Mouse (Mus musculus) neural tube, embryonic 11.5 days (tissue): ENCODE results near the gene Naa38. TPM values are rescaled to one million over a fixed set of nuclear protein-coding genes. Genes with fewer than 3 reads are reported as not detected.

Experiments
- ATAC-seq: fragments of 200-750 bp; cut with Nextera tagmentation; 2 replicates; pipeline ENCODE4 v1.8.0; 2017; ENCODE audit warnings: moderate number of reproducible peaks, mild to moderate bottlenecking, moderate TSS enrichment, moderate library complexity; ENCODE audit not compliant: insufficient read depth, low FRiP score, low TSS enrichment
- DNase-seq: peaks from one replicate; pipeline ENCODE4 v3.0.0-alpha.2; 2015; ENCODE audit warnings: low spot score
- H3K27ac ChIP-seq: fragments of 300-500 bp; sonication (generic); 2 replicates; pipeline ENCODE4 v1.5.1; 2014; ENCODE audit warnings: low read depth, mild to moderate bottlenecking, low read length
- H3K27me3 ChIP-seq: fragments of 300-500 bp; sonication (generic); 2 replicates; pipeline ENCODE4 v1.6.1; 2014; ENCODE audit warnings: mild to moderate bottlenecking, low read length, mixed read lengths; ENCODE audit not compliant: control insufficient read depth, insufficient read depth
- H3K36me3 ChIP-seq: fragments of 300-500 bp; sonication (generic); 2 replicates; pipeline ENCODE4 v1.6.1; 2014; ENCODE audit warnings: mild to moderate bottlenecking, low read length, moderate library complexity, mixed read lengths; ENCODE audit not compliant: control insufficient read depth, insufficient read depth
- H3K4me1 ChIP-seq: fragments of 300-500 bp; sonication (generic); 2 replicates; pipeline ENCODE4 v1.6.1; 2014; ENCODE audit warnings: low read length, mixed read lengths; ENCODE audit not compliant: control insufficient read depth, insufficient read depth
- H3K4me2 ChIP-seq: fragments of 300-500 bp; sonication (generic); 2 replicates; pipeline ENCODE4 v1.6.1; 2014; ENCODE audit warnings: low read depth, mild to moderate bottlenecking, moderate library complexity
- H3K4me3 ChIP-seq: fragments of 300-500 bp; sonication (generic); 2 replicates; pipeline ENCODE4 v1.5.1; 2014; ENCODE audit warnings: low read depth, low read length
- H3K9ac ChIP-seq: fragments of 300-500 bp; sonication (generic); 2 replicates; pipeline ENCODE4 v1.6.1; 2014; ENCODE audit warnings: mild to moderate bottlenecking, low read length
- H3K9me3 ChIP-seq: fragments of 300-500 bp; sonication (generic); 2 replicates; pipeline ENCODE4 v1.6.1; 2016; ENCODE audit warnings: low read length; ENCODE audit not compliant: control insufficient read depth
- WGBS: fragments of 180-500 bp; shearing (Covaris S2); extraction: QIAGEN DNeasy Blood & Tissue Kit; methylation state at CpG from one replicate; pipeline ENCODE4 v1.1.7; 2014; 5-methylcytosine and 5-hydroxymethylcytosine counted together
- polyA plus RNA-seq: library from polyadenylated mRNA; unstranded; fragments of >200 nt; fragmentation: Nextera tagmentation; extraction: Ambion mirVana; gene quantifications from 2 replicates; pipeline ENCODE4 v1.2.1, GENCODE M21; 2014

Gene Naa38
- polyA plus RNA-seq, 1 experiment from 2014 or later: 125 TPM

DNA sequence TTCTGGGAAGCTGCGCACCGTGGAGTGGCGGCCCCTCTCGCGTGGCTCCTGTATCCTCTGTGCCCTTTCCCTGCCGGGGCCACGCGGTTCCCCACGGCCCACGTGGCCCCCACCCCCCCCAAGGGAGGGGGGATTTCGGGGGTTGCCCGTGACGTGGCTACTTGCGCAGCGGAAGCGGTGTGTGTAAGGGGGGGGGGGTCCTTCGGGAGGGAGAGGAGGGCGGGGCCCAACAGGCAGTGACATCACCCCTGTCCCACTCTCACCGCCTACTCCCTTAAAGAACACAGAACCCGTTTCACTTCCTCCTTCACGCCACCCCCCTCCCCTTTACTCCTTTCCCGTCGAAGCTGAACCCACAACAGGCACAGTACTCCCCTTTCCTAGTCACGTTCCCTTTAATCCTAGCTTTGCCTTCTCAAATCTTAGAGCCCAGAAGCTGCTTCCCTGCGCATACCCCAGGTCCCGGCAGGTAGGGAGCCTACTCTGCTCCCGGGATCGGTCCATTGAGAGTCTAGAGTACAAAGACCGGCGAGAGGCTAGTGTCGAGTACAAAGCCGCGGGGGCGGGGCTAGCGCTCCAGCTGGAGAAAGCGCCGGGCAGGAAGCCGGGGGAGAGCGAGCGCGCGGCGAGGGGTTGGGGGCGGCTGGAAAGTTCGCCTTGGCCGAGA is 14.2 kb downstream of the Naa38 start:
- H3K9ac ChIP-seq: peak overlapping the region; percentile 74
- no peaks in the 10 kb centered on the region for H3K27me3 ChIP-seq
- H3K36me3 ChIP-seq: peaks cover 31% of the 10 kb centered on the region
- peaks cover 40% of the 10 kb centered on the region for H3K4me1 ChIP-seq
- peak overlapping the region; percentile 84 for H3K27ac ChIP-seq
- DNase-seq (peak; percentile 90), ATAC-seq (peak; percentile 51; the same call in 1 of the 2 replicates)
- WGBS: 1% methylated on average over 41 of the region's 46 CpGs
- H3K9me3 ChIP-seq: no peaks in the 10 kb centered on the region
- peak overlapping the region; percentile 89 for H3K4me3 ChIP-seq
- H3K4me2 ChIP-seq: peak overlapping the region; percentile 94

- Histone ChIP-seq H3K36me3 (peaks cover 28% of the 10 kb centered on the region), H3K27me3 (no peaks in the 10 kb centered on the region), H3K9me3 (no peaks in the 10 kb centered on the region), H3K4me2 (peak overlapping the region; percentile 94), H3K4me3 (peak overlapping the region; percentile 89), H3K9ac (peak overlapping the region; percentile 74), H3K4me1 (peaks cover 44% of the 10 kb centered on the region), H3K27ac (peak overlapping the region; percentile 84)
- 0% methylated on average over 18 of the region's 18 CpGs for WGBS
- ATAC-seq: no peak
- DNase-seq: peak; percentile 48
These were observed 14.7 kb downstream of the Naa38 start for GRCm38 (mm10) chr11:69410045-69410309.

- H3K4me2 ChIP-seq: peak overlapping the region; percentile 94
- peak overlapping the region; percentile 74 for H3K9ac ChIP-seq
- ATAC-seq (no peak), DNase-seq (no peak)
- no peaks in the 10 kb centered on the region for H3K27me3 ChIP-seq
- no peaks in the 10 kb centered on the region for H3K9me3 ChIP-seq
- H3K4me3 ChIP-seq: peak overlapping the region; percentile 89
- peaks cover 24% of the 10 kb centered on the region for H3K36me3 ChIP-seq
- peaks cover 47% of the 10 kb centered on the region for H3K4me1 ChIP-seq
- H3K27ac ChIP-seq: peak overlapping the region; percentile 84
- whole genome bisulfite sequencing: 0% methylated on average over 41 of the region's 41 CpGs
These were observed 15.2 kb downstream of the Naa38 start for GRCm38 (mm10) chr11:69410310-69411072.

DNA sequence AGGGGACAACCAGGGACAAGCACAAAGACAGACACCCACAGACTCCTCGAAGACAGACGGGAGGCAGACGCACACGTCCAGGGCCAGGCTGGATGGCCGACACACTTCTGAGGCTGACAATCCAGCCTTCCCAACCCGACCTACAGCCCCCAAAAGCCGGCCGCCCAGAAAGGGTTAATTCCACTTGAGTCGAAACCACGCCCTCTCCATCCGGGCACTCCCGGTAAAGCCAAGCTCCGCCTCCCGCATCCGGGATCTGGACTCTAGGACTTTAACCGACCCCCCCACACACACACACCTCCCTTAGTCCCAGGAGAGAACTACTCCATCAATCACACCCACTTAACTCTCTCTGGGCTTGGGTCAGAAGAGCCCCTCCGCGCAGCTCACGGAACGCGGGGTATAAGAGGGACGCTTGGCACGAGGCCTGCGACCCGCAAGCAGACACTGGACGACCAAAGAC is 15.8 kb downstream of the Naa38 start:
- Histone ChIP-seq H3K4me3 (peak overlapping the region; percentile 89), H3K27ac (peak overlapping the region; percentile 84), H3K27me3 (no peaks in the 10 kb centered on the region), H3K9ac (peak overlapping the region; percentile 74), H3K36me3 (peaks cover 18% of the 10 kb centered on the region), H3K9me3 (no peaks in the 10 kb centered on the region), H3K4me1 (peaks cover 47% of the 10 kb centered on the region), H3K4me2 (peak overlapping the region; percentile 94)
- DNase-seq (peak; percentile 98), ATAC-seq (peak; percentile 45)
- under 1% methylated on average over 26 of the region's 26 CpGs for WGBS

DNA sequence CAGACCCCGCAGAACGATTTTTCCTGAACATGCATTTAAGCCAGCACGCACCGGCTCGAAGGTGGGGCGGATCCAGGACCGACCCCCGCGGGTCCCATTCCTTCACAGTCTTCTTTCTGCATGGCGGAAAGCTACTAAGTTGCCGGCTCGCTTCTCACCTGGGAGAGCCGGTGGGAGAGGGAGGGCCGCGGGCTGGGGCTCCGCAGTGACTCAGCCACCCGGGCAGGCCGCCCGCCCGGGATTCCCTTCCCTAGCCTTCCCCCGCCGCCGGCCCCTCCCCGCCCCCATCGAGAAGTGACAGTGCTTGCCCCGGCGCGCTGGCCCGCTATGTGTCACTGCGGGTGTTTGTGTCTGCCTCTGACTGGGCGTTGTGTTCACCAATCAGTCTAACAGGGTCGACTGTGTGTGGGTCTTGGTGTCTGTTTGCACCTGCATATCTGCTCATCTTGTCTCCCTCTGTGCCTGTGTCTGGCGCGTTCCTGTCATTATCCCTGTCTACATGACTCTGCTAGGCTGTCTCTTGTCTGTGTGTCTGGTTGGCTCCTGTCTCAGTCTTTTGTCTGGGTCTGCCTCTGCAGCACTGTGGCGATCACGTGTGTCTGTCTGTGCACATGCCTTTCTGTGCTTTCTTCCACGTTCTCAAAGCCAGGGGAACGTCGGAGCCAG is 16.4 kb downstream of the Naa38 start:
- no peak for ATAC-seq

DNA sequence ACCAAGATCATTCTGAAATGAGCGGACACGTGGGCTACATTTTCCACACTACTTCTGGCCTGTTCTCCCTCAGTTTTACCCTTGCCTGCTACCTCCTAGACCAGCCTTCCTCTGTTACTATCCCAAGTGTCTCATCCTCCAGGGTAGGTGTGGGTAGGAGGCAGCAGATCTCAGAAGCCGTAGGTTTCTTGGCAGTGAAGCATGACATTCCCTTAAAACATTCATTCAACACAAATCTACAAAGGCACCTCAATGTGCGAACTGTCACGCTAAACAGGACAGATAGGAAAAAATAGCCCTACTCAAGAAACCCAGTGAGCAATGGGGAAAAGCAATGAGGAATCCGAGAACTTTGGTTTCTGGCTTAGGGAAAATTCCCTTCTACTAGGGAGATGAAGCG is 17.3 kb downstream of the Naa38 start:
- H3K36me3 ChIP-seq: peaks cover 6% of the 10 kb centered on the region
- no peak for DNase-seq
- peak overlapping the region; percentile 81 for H3K4me3 ChIP-seq
- H3K9ac ChIP-seq: peak overlapping the region; percentile 74
- H3K9me3 ChIP-seq: no peaks in the 10 kb centered on the region
- H3K4me1 ChIP-seq: peaks cover 53% of the 10 kb centered on the region
- H3K4me2 ChIP-seq: peak overlapping the region; percentile 94
- no peaks in the 10 kb centered on the region for H3K27me3 ChIP-seq
- H3K27ac ChIP-seq: peak overlapping the region; percentile 84
- ATAC-seq: no peak
- 67% methylated on average over 7 of the region's 7 CpGs for WGBS

More for the DNA sequence above, 16.4 kb downstream of the Naa38 start:
- no peaks in the 10 kb centered on the region for H3K27me3 ChIP-seq
- peak overlapping the region; percentile 84 for H3K27ac ChIP-seq
- H3K4me1 ChIP-seq: peaks cover 50% of the 10 kb centered on the region
- H3K9me3 ChIP-seq: no peaks in the 10 kb centered on the region
- WGBS: under 1% methylated on average over 37 of the region's 39 CpGs
- H3K9ac ChIP-seq: peak overlapping the region; percentile 74
- peaks cover 13% of the 10 kb centered on the region for H3K36me3 ChIP-seq
- peak overlapping the region; percentile 89 for H3K4me3 ChIP-seq
- DNase-seq: peak; percentile 70
- H3K4me2 ChIP-seq: peak overlapping the region; percentile 94

DNA sequence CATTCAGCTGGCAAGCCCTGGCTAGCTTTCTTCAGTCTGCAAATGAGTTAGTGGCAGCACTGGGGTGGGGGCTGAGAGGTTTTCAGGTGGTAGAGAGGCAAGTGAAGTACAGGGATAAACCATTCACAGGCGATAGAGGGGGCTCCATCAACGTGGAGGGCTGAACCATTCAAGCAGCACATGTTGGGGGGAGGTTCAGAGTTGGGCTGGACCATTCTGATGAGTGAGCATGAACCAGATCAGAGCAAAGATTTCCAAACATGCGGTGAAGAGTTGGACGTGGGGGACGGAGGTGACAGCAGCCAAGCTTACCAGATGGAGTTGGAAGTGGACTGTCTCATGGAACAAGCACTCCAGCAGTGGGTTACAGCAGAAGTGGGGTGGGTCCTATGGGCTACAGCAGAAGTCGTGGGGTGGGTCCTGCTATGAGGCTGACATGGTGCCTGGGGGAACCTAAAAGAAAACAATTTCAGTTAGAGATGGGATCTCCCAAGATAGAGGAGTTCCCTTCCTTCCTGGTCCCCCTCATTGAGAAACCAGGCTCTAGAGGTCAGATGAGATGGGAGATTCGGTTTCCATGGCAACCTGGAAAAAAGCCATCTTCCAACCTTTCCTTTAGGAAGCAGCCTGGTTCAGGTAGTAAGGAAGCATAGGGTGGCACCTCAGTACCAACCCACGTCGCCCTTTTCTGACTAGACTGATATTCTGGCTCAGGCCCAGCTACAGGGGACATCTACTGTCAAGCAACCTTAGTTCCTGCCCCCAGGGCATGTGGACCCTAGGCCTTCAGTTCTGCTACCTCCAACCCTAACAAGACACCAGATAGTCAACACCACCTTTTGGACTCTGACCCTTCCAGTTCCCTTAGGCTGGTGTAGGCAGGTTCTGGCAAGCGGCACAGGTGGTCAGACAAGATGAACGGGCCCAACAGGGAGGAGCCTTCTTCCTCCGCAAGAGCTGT is 18.2 kb downstream of the Naa38 start, which contains the start of gene Kdm6b:
Gene Kdm6b, minus strand, starts transcription at position 455 of the 961 bp plus-strand sequence.
- H3K27ac ChIP-seq: peak within 1 kb of the TSS; percentile 100
- peak; percentile 72 for DNase-seq
- 47% methylated on average over 12 of the region's 12 CpGs for WGBS
- ATAC-seq: no peak
- peak within 1 kb of the TSS; percentile 81 for H3K4me3 ChIP-seq
- peaks cover 44% of the 10 kb centered on the region for H3K4me1 ChIP-seq
- no peaks in the 10 kb centered on the region; the same call in 1 of the 2 replicates for H3K36me3 ChIP-seq
- peak within 1 kb of the TSS; percentile 94 for H3K4me2 ChIP-seq
- H3K27me3 ChIP-seq: no peaks in the 10 kb centered on the region
- H3K9me3 ChIP-seq: no peaks in the 10 kb centered on the region
- peak within 1 kb of the TSS; percentile 98 for H3K9ac ChIP-seq
